Mouse (Mus musculus): ENCODE data around the gene Tprn.

GRCm38 (mm10) chr2:25230581-25230980 is 31.8 kb upstream of the Tprn start:
- no peak for TF ChIP-seq GATA1 (IDR thresholded peaks at IDR 0.05; ENCODE audit: low read length)
- TF ChIP-seq TAL1 (IDR thresholded peaks at IDR 0.05; ENCODE audit: low read length): no peak

Measured in erythroblast, embryonic 14.5 days (primary cell).